Mouse (Mus musculus): ENCODE results near the gene Gm8247.
"Not testable (repeated sequence)": the region's sequence is repeated elsewhere in the genome, so short reads cannot be mapped to it uniquely, and the experiment has no call there.

The Gm8247 gene

GRCm38 (mm10) chr14:44582853-44583252, at the start of gene Gm8247:
Gm8247 (plus strand) TSS chr14:44583153.
- not testable (repeated sequence) for DNase-seq

GRCm38 (mm10) chr14:44547961-44548360, 35.0 kb upstream of the Gm8247 start:
- not testable (repeated sequence) for DNase-seq

GRCm38 (mm10) chr14:44591765-44592164, 8.8 kb downstream of the Gm8247 start:
- DNase-seq: not testable (repeated sequence)

GRCm38 (mm10) chr14:44627737-44628136, 44.8 kb downstream of the Gm8247 start, which contains the start of gene Gm5624:
Gm5624 (minus strand) TSS chr14:44627938.
- DNase-seq: not testable (repeated sequence)
